25 mouse cellular contexts compared by ENCODE assay signal in genomic region chr8:3654726-3655508, GRCm38 (mm10). TPM values are rescaled to one million over a fixed set of nuclear protein-coding genes. Genes with fewer than 3 reads are reported as not detected.
A peak's percentile ranks its signal among the peaks of the same experiment; 100 is the strongest.
DNase-seq lines count a peak whose midpoint lies in the region; ATAC-seq lines count a peak whose summit lies in the region.
"Had no signal": no experiment of that assay in that cellular context is flagged by ENCODE, and none has a peak within 500 bp of the region (broad histone marks: within the 10 kb centered on the region; RNA-seq: fewer than 3 reads in every experiment).

No protein-coding gene starts in this region.

- no peaks in the 10 kb centered on the region for H3K27me3 ChIP-seq in hindbrain, embryonic 13.5 days
- H3K27me3 ChIP-seq in hindbrain, embryonic 16.5 days (replicated peaks; ENCODE audit: control insufficient read depth, insufficient read depth, low read length): no peaks in the 10 kb centered on the region
- H3K27me3 ChIP-seq in limb, embryonic 11.5 days (ENCODE audit: control insufficient read depth, insufficient read depth, low read length): no peaks in the 10 kb centered on the region
- H3K27me3 ChIP-seq in limb, embryonic 10.5 days (ENCODE audit: low read depth, poor library complexity, severe bottlenecking): no peaks in the 10 kb centered on the region
- H3K27me3 ChIP-seq: forebrain, embryonic 13.5 days; kidney, embryonic 15.5 days; midbrain, embryonic 13.5 days had no signal

- H3K4me2 ChIP-seq in hindbrain, embryonic 13.5 days: no peak overlapping the region
- no peak overlapping the region for H3K4me2 ChIP-seq in hindbrain, embryonic 16.5 days (ENCODE audit: low read length)
- H3K4me2 ChIP-seq in limb, embryonic 11.5 days (ENCODE audit: low read depth, severe bottlenecking): no peak overlapping the region
- H3K4me2 ChIP-seq: forebrain, embryonic 13.5 days; kidney, embryonic 15.5 days; limb, embryonic 12.5 days; midbrain, embryonic 13.5 days had no signal

- ATAC-seq in hindbrain, embryonic 13.5 days (ENCODE audit: low FRiP score): 0 out of 2 replicates have a peak, but pooled peaks have one; percentile 6
- ATAC-seq in hindbrain, embryonic 16.5 days: no peak
- ATAC-seq in limb, embryonic 11.5 days (ENCODE audit: insufficient number of reproducible peaks, low FRiP score, low TSS enrichment, low read depth): 0 out of 2 replicates have a peak, but pooled peaks have one; percentile 11
- ATAC-seq: forebrain, embryonic 13.5 days; lung, postnatal 0 days; midbrain, embryonic 13.5 days had no signal

- no peak overlapping the region for H3K9ac ChIP-seq in hindbrain, embryonic 13.5 days
- H3K9ac ChIP-seq in hindbrain, embryonic 16.5 days (ENCODE audit: low read depth, low read length): no peak overlapping the region
- H3K9ac ChIP-seq in limb, embryonic 11.5 days (ENCODE audit: low read length): no peak overlapping the region
- H3K9ac ChIP-seq: forebrain, embryonic 13.5 days; kidney, embryonic 15.5 days; limb, embryonic 12.5 days; midbrain, embryonic 13.5 days had no signal

- no peak overlapping the region for H3K27ac ChIP-seq in hindbrain, embryonic 13.5 days
- no peak overlapping the region for H3K27ac ChIP-seq in hindbrain, embryonic 16.5 days (ENCODE audit: low read depth, low read length)
- no peak overlapping the region for H3K27ac ChIP-seq in limb, embryonic 11.5 days (replicated peaks; ENCODE audit: low read depth, low read length)
- no peak overlapping the region; the same call in 1 of the 2 replicates for H3K27ac ChIP-seq in limb, embryonic 10.5 days
- H3K27ac ChIP-seq: forebrain, embryonic 13.5 days; kidney, embryonic 15.5 days; layer of hippocampus, adult 2 months; limb, embryonic 12.5 days; macrophage; midbrain, embryonic 13.5 days had no signal

- no peak for DNase-seq in limb, embryonic 11.5 days (ENCODE audit: low spot score)
- DNase-seq in limb, embryonic 10.5 days (ENCODE audit: low spot score): no peak
- DNase-seq in NIH3T3 (ENCODE audit: low read depth) (peak; percentile 72), adipocyte (ENCODE audit: low spot score) (peak; percentile 63)
- no peak for DNase-seq in layer of hippocampus, postnatal 25 days (ENCODE audit: extremely low spot score in 1 of 2, low spot score in 1 of 2)
- no peak for DNase-seq in lung, postnatal 14 days
- DNase-seq: cerebellum, adult 8-10 months; cerebellum, postnatal 25 days; gastrocnemius, postnatal 14 days; kidney, adult 11 months; kidney, postnatal 36 days had no signal

- WGBS in hindbrain, embryonic 13.5 days: 72% methylated on average over 11 of the region's 11 CpGs
- WGBS in hindbrain, embryonic 16.5 days: 73% methylated on average over 11 of the region's 11 CpGs
- 70% methylated on average over 11 of the region's 11 CpGs for WGBS in limb, embryonic 11.5 days
- 73% methylated on average over 11 of the region's 11 CpGs for WGBS in limb, embryonic 10.5 days

- H3K4me1 ChIP-seq in hindbrain, embryonic 13.5 days (replicated peaks): peaks cover 8% of the 10 kb centered on the region
- H3K4me1 ChIP-seq in hindbrain, embryonic 16.5 days (ENCODE audit: control insufficient read depth, insufficient read depth, low read depth, low read length): no peaks in the 10 kb centered on the region; the same call in 1 of the 2 replicates
- peaks cover 4% of the 10 kb centered on the region for H3K4me1 ChIP-seq in limb, embryonic 11.5 days (ENCODE audit: control insufficient read depth, insufficient read depth, low read length)
- H3K4me1 ChIP-seq in limb, embryonic 10.5 days: peaks cover 7% of the 10 kb centered on the region

- no peak overlapping the region for H3K4me3 ChIP-seq in hindbrain, embryonic 13.5 days
- H3K4me3 ChIP-seq in hindbrain, embryonic 16.5 days (ENCODE audit: low read length): no peak overlapping the region
- H3K4me3 ChIP-seq in limb, embryonic 11.5 days (ENCODE audit: low read depth, low read length): no peak overlapping the region
- no peak overlapping the region for H3K4me3 ChIP-seq in limb, embryonic 10.5 days
- H3K4me3 ChIP-seq: forebrain, embryonic 13.5 days; kidney, embryonic 15.5 days; layer of hippocampus, adult 2 months; limb, embryonic 12.5 days; midbrain, embryonic 13.5 days had no signal

- no peaks in the 10 kb centered on the region for H3K9me3 ChIP-seq in hindbrain, embryonic 13.5 days
- H3K9me3 ChIP-seq in hindbrain, embryonic 16.5 days (ENCODE audit: control insufficient read depth, low read length): no peaks in the 10 kb centered on the region
- no peaks in the 10 kb centered on the region for H3K9me3 ChIP-seq in limb, embryonic 11.5 days (ENCODE audit: control insufficient read depth, low read length)
- H3K9me3 ChIP-seq in limb, embryonic 10.5 days (replicated peaks): no peaks in the 10 kb centered on the region
- H3K9me3 ChIP-seq: forebrain, embryonic 13.5 days; kidney, embryonic 15.5 days; limb, embryonic 12.5 days; midbrain, embryonic 13.5 days had no signal

- H3K36me3 ChIP-seq in hindbrain, embryonic 13.5 days: no peaks in the 10 kb centered on the region
- H3K36me3 ChIP-seq in hindbrain, embryonic 16.5 days (ENCODE audit: control insufficient read depth, insufficient read depth, low read length): no peaks in the 10 kb centered on the region
- no peaks in the 10 kb centered on the region for H3K36me3 ChIP-seq in limb, embryonic 11.5 days (ENCODE audit: control insufficient read depth, insufficient read depth, low read length)
- H3K36me3 ChIP-seq in limb, embryonic 10.5 days: no peaks in the 10 kb centered on the region
- H3K36me3 ChIP-seq: kidney, embryonic 15.5 days; limb, embryonic 12.5 days; midbrain, embryonic 13.5 days had no signal

RNA-seq across cellular contexts. Expression of gene Retn, which starts 0.7 kb away (rescaled TPM):
- 0.16 and 0.65 TPM in 2 replicates for polyA plus RNA-seq in hindbrain, embryonic 13.5 days (2015; fragmentation: Nextera tagmentation; extraction: Ambion mirVana)
- polyA plus RNA-seq in hindbrain, embryonic 16.5 days (2015; fragmentation: Nextera tagmentation; extraction: Ambion mirVana): 0.34 and 0.67 TPM in 2 replicates
- polyA plus RNA-seq in limb, embryonic 11.5 days (2014; fragmentation: Nextera tagmentation; extraction: Ambion mirVana): not detected in 2 replicates
- 0.15 and 0.16 TPM in 2 replicates for polyA plus RNA-seq in limb, embryonic 10.5 days (2016; fragmentation: Nextera tagmentation; extraction: Ambion mirVana)
- total RNA-seq in layer of hippocampus, postnatal 25 days (2021): under 1 TPM; 0.32 to 0.54 TPM
- total RNA-seq: megakaryocyte-erythroid progenitor cell, adult 5-6 weeks had no signal
- polyA plus RNA-seq: embryonic facial prominence, embryonic 11.5 days; heart, embryonic 14.5 days; limb, embryonic 12.5 days; liver, adult 2 months; liver, embryonic 16.5 days; lung, postnatal 0 days; macrophage had no signal

RNA-seq across cellular contexts. Expression of gene Mcemp1, which starts 10.6 kb away (rescaled TPM):
- 0.10 TPM in 1 of 2 replicates, not detected in the other for polyA plus RNA-seq in hindbrain, embryonic 13.5 days (2015; fragmentation: Nextera tagmentation; extraction: Ambion mirVana)
- polyA plus RNA-seq in hindbrain, embryonic 16.5 days (2015; fragmentation: Nextera tagmentation; extraction: Ambion mirVana): 0.14 and 0.24 TPM in 2 replicates
- 0.09 TPM in 1 of 2 replicates, not detected in the other for polyA plus RNA-seq in limb, embryonic 11.5 days (2014; fragmentation: Nextera tagmentation; extraction: Ambion mirVana)
- not detected in 2 replicates for polyA plus RNA-seq in limb, embryonic 10.5 days (2016; fragmentation: Nextera tagmentation; extraction: Ambion mirVana)
- not detected for total RNA-seq in layer of hippocampus, postnatal 25 days (2021)
- total RNA-seq: gastrocnemius, postnatal 14 days; layer of hippocampus, adult 2 months; megakaryocyte-erythroid progenitor cell, adult 5-6 weeks had no signal
- polyA plus RNA-seq: limb, embryonic 12.5 days; midbrain, embryonic 13.5 days had no signal

RNA-seq across cellular contexts. Expression of gene Fcor, which starts 17.2 kb away (rescaled TPM):
- 14.6 and 16.8 TPM in 2 replicates for polyA plus RNA-seq in hindbrain, embryonic 13.5 days (2015; fragmentation: Nextera tagmentation; extraction: Ambion mirVana)
- 20.9 and 21.7 TPM in 2 replicates for polyA plus RNA-seq in hindbrain, embryonic 16.5 days (2015; fragmentation: Nextera tagmentation; extraction: Ambion mirVana)
- 11.0 and 14.1 TPM in 2 replicates for polyA plus RNA-seq in limb, embryonic 11.5 days (2014; fragmentation: Nextera tagmentation; extraction: Ambion mirVana)
- 11.0 and 12.6 TPM in 2 replicates for polyA plus RNA-seq in limb, embryonic 10.5 days (2016; fragmentation: Nextera tagmentation; extraction: Ambion mirVana)
- total RNA-seq in layer of hippocampus, postnatal 25 days (2021): 10 to 100 TPM; 22.4 to 23.5 TPM

RNA-seq across cellular contexts. Expression of gene Trappc5, which starts 21.2 kb away (rescaled TPM):
- 53.4 and 57.9 TPM in 2 replicates for polyA plus RNA-seq in hindbrain, embryonic 13.5 days (2015; fragmentation: Nextera tagmentation; extraction: Ambion mirVana)
- polyA plus RNA-seq in hindbrain, embryonic 16.5 days (2015; fragmentation: Nextera tagmentation; extraction: Ambion mirVana): 64.0 and 69.2 TPM in 2 replicates
- polyA plus RNA-seq in limb, embryonic 11.5 days (2014; fragmentation: Nextera tagmentation; extraction: Ambion mirVana): 31.9 and 36.5 TPM in 2 replicates
- 44.3 and 46.0 TPM in 2 replicates for polyA plus RNA-seq in limb, embryonic 10.5 days (2016; fragmentation: Nextera tagmentation; extraction: Ambion mirVana)
- total RNA-seq in layer of hippocampus, postnatal 25 days (2021): 10 to 100 TPM; 26.5 to 32.9 TPM

RNA-seq across cellular contexts. Expression of gene Stxbp2, which starts 24.2 kb away (rescaled TPM):
- polyA plus RNA-seq in hindbrain, embryonic 13.5 days (2015; fragmentation: Nextera tagmentation; extraction: Ambion mirVana): 32.1 and 34.9 TPM in 2 replicates
- polyA plus RNA-seq in hindbrain, embryonic 16.5 days (2015; fragmentation: Nextera tagmentation; extraction: Ambion mirVana): 39.3 and 42.5 TPM in 2 replicates
- 20.3 and 27.9 TPM in 2 replicates for polyA plus RNA-seq in limb, embryonic 11.5 days (2014; fragmentation: Nextera tagmentation; extraction: Ambion mirVana)
- polyA plus RNA-seq in limb, embryonic 10.5 days (2016; fragmentation: Nextera tagmentation; extraction: Ambion mirVana): 28.6 and 29.8 TPM in 2 replicates
- total RNA-seq in layer of hippocampus, postnatal 25 days (2021): 10 to 100 TPM; 31.2 to 42.2 TPM

Comparison
In these comparisons a context has a peak if more than half of its experiments do, and no peak if none do; other contexts are left out.
1. DNase-seq: peak in NIH3T3 (single experiment) and adipocyte (single experiment); none in limb, embryonic 11.5 days (single experiment), limb, embryonic 10.5 days (single experiment), layer of hippocampus, postnatal 25 days (0 of 2) and lung, postnatal 14 days (single experiment).